Mouse (Mus musculus) heart, postnatal 0 days (tissue): ENCODE data around the gene Sez6l. TPM values are rescaled to one million over a fixed set of nuclear protein-coding genes. Genes with fewer than 3 reads are reported as not detected.

Source experiments
- ATAC-seq: fragments of 200-750 bp; cut with Nextera tagmentation; 2 replicates; pipeline ENCODE4 v1.8.0; 2017; ENCODE audit warnings: low read depth, moderate number of reproducible peaks, moderate library complexity; ENCODE audit not compliant: insufficient read depth
- DNase-seq: peaks from one replicate; pipeline ENCODE4 v3.0.0-alpha.2; 2016; ENCODE audit warnings: low spot score
- H3K27ac ChIP-seq: fragments of 300-500 bp; sonication (generic); 2 replicates; pipeline ENCODE4 v1.5.1; 2014; ENCODE audit warnings: low read depth, mild to moderate bottlenecking
- H3K27me3 ChIP-seq: fragments of 300-500 bp; sonication (generic); 2 replicates; pipeline ENCODE4 v1.6.1; 2014; ENCODE audit warnings: low read length, mixed read lengths; ENCODE audit not compliant: control insufficient read depth, insufficient read depth
- H3K36me3 ChIP-seq: fragments of 300-500 bp; sonication (generic); replicated peaks from 2 replicates; pipeline ENCODE4 v1.6.1; 2014; ENCODE audit warnings: low read length, mixed read lengths; ENCODE audit not compliant: control insufficient read depth, insufficient read depth
- H3K4me1 ChIP-seq: fragments of 300-500 bp; sonication (generic); 2 replicates; pipeline ENCODE4 v1.6.1; 2014; ENCODE audit warnings: antibody characterized with exemption; ENCODE audit not compliant: control insufficient read depth, insufficient read depth
- H3K4me2 ChIP-seq: fragments of 300-500 bp; sonication (generic); 2 replicates; pipeline ENCODE4 v1.6.1; 2014; ENCODE audit warnings: low read depth, mild to moderate bottlenecking, low read length, moderate library complexity
- H3K4me3 ChIP-seq: fragments of 300-500 bp; sonication (generic); 2 replicates; pipeline ENCODE4 v1.5.1; 2014; ENCODE audit warnings: low read depth, low read length
- H3K9ac ChIP-seq: fragments of 300-500 bp; sonication (generic); replicated peaks from 2 replicates; pipeline ENCODE4 v1.6.1; 2014; ENCODE audit warnings: low read depth, low read length, mixed read lengths
- H3K9me3 ChIP-seq: fragments of 300-500 bp; sonication (generic); replicated peaks from 2 replicates; pipeline ENCODE4 v1.6.1; 2016; ENCODE audit warnings: low read length; ENCODE audit not compliant: control insufficient read depth
- CTCF ChIP-seq: IDR thresholded peaks from 2 replicates; pipeline ENCODE4 v1.5.1; 2016; ENCODE audit warnings: antibody characterized with exemption, control low read depth, low read depth
- EP300 ChIP-seq: IDR thresholded peaks from 2 replicates; pipeline ENCODE4 v1.6.1; 2016; ENCODE audit warnings: antibody characterized with exemption, low read depth
- WGBS: fragments of 180-500 bp; shearing (Covaris S2); extraction: QIAGEN DNeasy Blood & Tissue Kit; methylation state at CpG from one replicate; pipeline ENCODE4 v1.1.7; 2014; 5-methylcytosine and 5-hydroxymethylcytosine counted together
- polyA plus RNA-seq: library from polyadenylated mRNA; unstranded; fragments of >200 nt; fragmentation: Nextera tagmentation; extraction: Ambion mirVana; gene quantifications from 2 replicates; pipeline ENCODE4 v1.2.1, GENCODE M21; 2015
- total RNA-seq: library from RNA; depleted of rRNA; stranded (reverse); fragments of >200 nt; gene quantifications from 2 replicates; pipeline ENCODE4 v1.2.3, GENCODE M21; 2014; ENCODE audit warnings: low replicate concordance

Sez6l gene
- total and polyA plus RNA-seq, 2 experiments from 2014 or later: 0.10 TPM; not detected in 1

- H3K27me3 ChIP-seq: peaks cover 37% of the 10 kb centered on the region
- WGBS: 60% methylated on average over 2 of the region's 2 CpGs
- no peak for DNase-seq
- H3K27ac ChIP-seq: no peak overlapping the region
- no peak overlapping the region for H3K9ac ChIP-seq
- no peak overlapping the region for H3K4me2 ChIP-seq
- no peak overlapping the region for H3K4me3 ChIP-seq
- H3K9me3 ChIP-seq: no peaks in the 10 kb centered on the region; the same call in 1 of the 2 replicates
- no peaks in the 10 kb centered on the region for H3K36me3 ChIP-seq
- H3K4me1 ChIP-seq: no peaks in the 10 kb centered on the region
- TF ChIP-seq EP300 (no peak), CTCF (no peak)
- no peak for ATAC-seq
Measured at GRCm38 (mm10) chr5:112518773-112519172, 58.2 kb downstream of the Sez6l start.

GRCm38 (mm10) chr5:112517454-112517853 is 59.5 kb downstream of the Sez6l start:
- H3K4me1 ChIP-seq: no peaks in the 10 kb centered on the region
- H3K27me3 ChIP-seq: peaks cover 38% of the 10 kb centered on the region
- TF ChIP-seq EP300 (no peak), CTCF (no peak)
- no peak overlapping the region for H3K9ac ChIP-seq
- DNase-seq: no peak
- H3K4me2 ChIP-seq: no peak overlapping the region
- H3K4me3 ChIP-seq: no peak overlapping the region
- no peaks in the 10 kb centered on the region for H3K36me3 ChIP-seq
- ATAC-seq: no peak
- H3K27ac ChIP-seq: no peak overlapping the region
- WGBS: 81% methylated on average over 9 of the region's 9 CpGs
- no peaks in the 10 kb centered on the region; the same call in 1 of the 2 replicates for H3K9me3 ChIP-seq

GRCm38 (mm10) chr5:112516527-112516926 is 60.5 kb downstream of the Sez6l start:
- Histone ChIP-seq H3K9me3 (no peaks in the 10 kb centered on the region; the same call in 1 of the 2 replicates), H3K27ac (no peak overlapping the region), H3K36me3 (no peaks in the 10 kb centered on the region), H3K9ac (no peak overlapping the region), H3K4me2 (no peak overlapping the region), H3K27me3 (peaks cover 32% of the 10 kb centered on the region), H3K4me1 (no peaks in the 10 kb centered on the region), H3K4me3 (no peak overlapping the region)
- WGBS: 87% methylated on average over 3 of the region's 3 CpGs
- TF ChIP-seq CTCF: no peak
- no peak for TF ChIP-seq EP300
- DNase-seq: no peak
- ATAC-seq: no peak

- H3K4me2 ChIP-seq: no peak overlapping the region
Measured at GRCm38 (mm10) chr5:112510351-112510750, 66.6 kb downstream of the Sez6l start.

GRCm38 (mm10) chr5:112509916-112510315 is 67.1 kb downstream of the Sez6l start:
- no peaks in the 10 kb centered on the region for H3K4me1 ChIP-seq
- no peak overlapping the region for H3K4me3 ChIP-seq
- H3K27me3 ChIP-seq: peaks cover 24% of the 10 kb centered on the region; the same call in 1 of the 2 replicates
- ATAC-seq (no peak), DNase-seq (no peak)
- H3K9ac ChIP-seq: no peak overlapping the region
- H3K36me3 ChIP-seq: no peaks in the 10 kb centered on the region
- WGBS: 50% methylated on average over 5 of the region's 5 CpGs
- H3K4me2 ChIP-seq: no peak overlapping the region
- peaks cover 6% of the 10 kb centered on the region; the same call in 1 of the 2 replicates for H3K9me3 ChIP-seq
- TF ChIP-seq EP300 (no peak), CTCF (no peak)
- no peak overlapping the region for H3K27ac ChIP-seq

More at GRCm38 (mm10) chr5:112510351-112510750, 66.6 kb downstream of the Sez6l start:
- Histone ChIP-seq H3K4me3 (no peak overlapping the region), H3K27me3 (peaks cover 24% of the 10 kb centered on the region; the same call in 1 of the 2 replicates), H3K9ac (no peak overlapping the region), H3K36me3 (no peaks in the 10 kb centered on the region), H3K9me3 (peaks cover 6% of the 10 kb centered on the region; the same call in 1 of the 2 replicates), H3K4me1 (no peaks in the 10 kb centered on the region), H3K27ac (no peak overlapping the region)
- WGBS: 53% methylated on average over 8 of the region's 8 CpGs
- DNase-seq (no peak), ATAC-seq (no peak)
- TF ChIP-seq EP300 (no peak), CTCF (no peak)

GRCm38 (mm10) chr5:112505595-112505994 is 71.4 kb downstream of the Sez6l start:
- no peak overlapping the region for H3K9ac ChIP-seq
- H3K9me3 ChIP-seq: peaks cover 6% of the 10 kb centered on the region; the same call in 1 of the 2 replicates
- no peaks in the 10 kb centered on the region for H3K4me1 ChIP-seq
- peaks cover 28% of the 10 kb centered on the region; the same call in 1 of the 2 replicates for H3K27me3 ChIP-seq
- no peaks in the 10 kb centered on the region for H3K36me3 ChIP-seq
- H3K4me2 ChIP-seq: no peak overlapping the region
- no peak for TF ChIP-seq EP300
- DNase-seq (no peak), ATAC-seq (no peak)
- H3K27ac ChIP-seq: no peak overlapping the region
- WGBS: 68% methylated on average over 4 of the region's 4 CpGs
- H3K4me3 ChIP-seq: no peak overlapping the region
